Mouse (Mus musculus) liver, adult 2 months (tissue): ENCODE measurements around the gene Sost. TPM values are rescaled to one million over a fixed set of nuclear protein-coding genes. Genes with fewer than 3 reads are reported as not detected.

Experiments
- DNase-seq: peaks from one replicate; pipeline ENCODE4 v3.0.0-alpha.2; 2011; ENCODE audit warnings: low read depth, low spot score; ENCODE audit errors: extremely low read depth
- H3K27ac ChIP-seq: fragments of 200-500 bp; replicated peaks from 2 replicates; pipeline ENCODE4 v1.5.1; 2012; ENCODE audit warnings: low read depth, mild to moderate bottlenecking, control low read depth, inconsistent platforms, low read length; ENCODE audit not compliant: insufficient read depth
- H3K27me3 ChIP-seq: fragments of 200-500 bp; 2 replicates; pipeline ENCODE4 v1.6.1; 2012; ENCODE audit warnings: mild to moderate bottlenecking, moderate library complexity, low read length, inconsistent platforms; ENCODE audit not compliant: control insufficient read depth, insufficient read depth
- H3K36me3 ChIP-seq: fragments of 200-500 bp; 2 replicates; pipeline ENCODE4 v1.6.1; 2012; ENCODE audit warnings: low read length, inconsistent platforms; ENCODE audit not compliant: control insufficient read depth, insufficient read depth
- H3K4me1 ChIP-seq: fragments of 200-500 bp; 2 replicates; pipeline ENCODE4 v1.6.1; 2011; ENCODE audit warnings: low read length; ENCODE audit not compliant: control insufficient read depth, insufficient read depth
- H3K4me3 ChIP-seq: fragments of 200-500 bp; 2 replicates; pipeline ENCODE4 v1.5.1; 2011; ENCODE audit warnings: low read depth, mild to moderate bottlenecking, control low read depth, low read length, moderate library complexity; ENCODE audit not compliant: insufficient read depth
- H3K79me2 ChIP-seq: fragments of 200-500 bp; 2 replicates; pipeline ENCODE4 v1.6.1; 2012; ENCODE audit warnings: inconsistent platforms, mild to moderate bottlenecking, low read length, moderate library complexity; ENCODE audit not compliant: control insufficient read depth, insufficient read depth
- H3K9ac ChIP-seq: fragments of 200-500 bp; 2 replicates; pipeline ENCODE4 v1.6.1; 2012; ENCODE audit warnings: low read depth, mild to moderate bottlenecking, control low read depth, inconsistent platforms, low read length
- CTCF ChIP-seq: fragments of 200-500 bp; IDR thresholded peaks from 2 replicates; pipeline ENCODE4 v1.5.1; 2011; ENCODE audit warnings: low read depth, low read length, control low read depth
- POLR2A ChIP-seq: fragments of 200-500 bp; IDR thresholded peaks from 2 replicates; pipeline ENCODE4 v1.6.1; 2011; ENCODE audit warnings: low read length, control low read depth; ENCODE audit not compliant: insufficient read depth; ENCODE audit errors: extremely low read depth
- WGBS: fragments of 180-500 bp; shearing (Covaris S2); methylation state at CpG from one replicate; pipeline ENCODE4 v1.1.7; 2018; 5-methylcytosine and 5-hydroxymethylcytosine counted together
- polyA plus RNA-seq: library from polyadenylated mRNA; depleted of rRNA; stranded (reverse); fragments of >200 nt; gene quantifications from 2 replicates; pipeline ENCODE4 v1.2.3, GENCODE M21; 2012
- total RNA-seq: library from RNA; depleted of rRNA; stranded (reverse); fragments of >200 nt; gene quantifications from 2 replicates; pipeline ENCODE4 v1.2.3, GENCODE M21; 2014

The Sost gene
- total and polyA plus RNA-seq, 2 experiments, result 0.10 TPM; not detected in 1

GRCm38 (mm10) chr11:102008954-102009637, 42.3 kb upstream of the Sost start:
- Histone ChIP-seq H3K4me3 (no peak overlapping the region), H3K27ac (no peak overlapping the region), H3K9ac (no peak overlapping the region), H3K36me3 (no peaks in the 10 kb centered on the region), H3K27me3 (no peaks in the 10 kb centered on the region), H3K4me1 (peaks cover 5% of the 10 kb centered on the region; the same call in 1 of the 2 replicates), H3K79me2 (no peaks in the 10 kb centered on the region)
- TF ChIP-seq CTCF (no peak), POLR2A (no peak)
- DNase-seq, result no peak
- 76% methylated on average over 15 of the region's 15 CpGs for WGBS

DNA sequence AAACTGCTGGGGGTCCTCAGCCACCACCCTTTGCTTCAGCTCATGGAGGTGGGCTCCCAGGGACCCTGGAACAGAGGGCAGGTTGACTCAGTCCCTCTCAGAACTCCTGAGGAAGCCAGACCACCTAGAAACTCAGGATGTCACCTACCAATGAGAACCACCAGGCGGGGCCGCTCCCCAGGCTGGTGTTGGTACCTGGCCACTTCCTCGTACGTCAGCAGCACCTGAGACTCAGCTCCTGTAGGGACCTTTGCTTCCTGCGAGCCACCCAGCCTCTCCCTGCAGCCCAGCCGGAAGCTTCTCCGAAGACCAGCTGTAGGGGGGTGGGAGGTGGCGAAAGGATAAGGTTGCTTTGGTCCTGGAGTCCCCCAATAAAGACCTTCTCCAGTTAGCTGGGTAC, 41.6 kb upstream of the Sost start:
- Histone ChIP-seq H3K36me3 (no peaks in the 10 kb centered on the region), H3K4me3 (no peak overlapping the region), H3K9ac (no peak overlapping the region), H3K4me1 (peaks cover 5% of the 10 kb centered on the region; the same call in 1 of the 2 replicates), H3K27me3 (no peaks in the 10 kb centered on the region), H3K27ac (no peak overlapping the region), H3K79me2 (no peaks in the 10 kb centered on the region)
- 93% methylated on average over 8 of the region's 8 CpGs for WGBS
- no peak for DNase-seq
- TF ChIP-seq POLR2A, result no peak
- TF ChIP-seq CTCF, result no peak

GRCm38 (mm10) chr11:102006688-102007087, 39.9 kb upstream of the Sost start:
- Histone ChIP-seq H3K27me3 (no peaks in the 10 kb centered on the region), H3K4me3 (no peak overlapping the region), H3K4me1 (peaks cover 5% of the 10 kb centered on the region; the same call in 1 of the 2 replicates), H3K36me3 (no peaks in the 10 kb centered on the region), H3K27ac (no peak overlapping the region), H3K79me2 (no peaks in the 10 kb centered on the region), H3K9ac (no peak overlapping the region)
- 80% methylated on average over 5 of the region's 5 CpGs for WGBS
- DNase-seq, result no peak
- TF ChIP-seq CTCF (no peak), POLR2A (no peak)

DNA sequence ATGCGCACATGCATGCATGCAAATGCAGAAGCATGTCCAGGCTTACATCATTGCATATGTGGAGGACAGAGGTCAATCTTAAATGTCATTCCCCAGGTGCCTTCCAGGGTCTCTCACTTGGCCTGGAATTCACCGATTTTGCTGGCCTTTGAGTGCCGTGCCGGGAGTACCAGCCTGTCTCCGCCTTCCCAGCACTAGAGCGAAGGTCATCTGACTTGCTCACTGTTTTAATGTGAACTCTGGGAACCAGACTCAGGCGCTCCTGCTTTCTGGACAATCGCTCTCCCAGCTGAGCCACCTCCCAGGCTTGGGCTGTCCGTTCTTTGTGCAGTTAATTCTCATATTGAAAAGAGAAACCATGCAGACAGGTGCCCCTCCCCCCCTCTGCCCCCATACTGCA, 39.5 kb upstream of the Sost start:
- Histone ChIP-seq H3K36me3 (no peaks in the 10 kb centered on the region), H3K9ac (no peak overlapping the region), H3K4me3 (no peak overlapping the region), H3K27me3 (no peaks in the 10 kb centered on the region), H3K4me1 (peaks cover 5% of the 10 kb centered on the region; the same call in 1 of the 2 replicates), H3K79me2 (no peaks in the 10 kb centered on the region), H3K27ac (no peak overlapping the region)
- no peak for TF ChIP-seq CTCF
- DNase-seq, result peak; percentile 44
- WGBS, result 29% methylated on average over 9 of the region's 9 CpGs

GRCm38 (mm10) chr11:102004251-102004650, 37.4 kb upstream of the Sost start:
- WGBS, result 90% methylated on average over 8 of the region's 8 CpGs

DNA sequence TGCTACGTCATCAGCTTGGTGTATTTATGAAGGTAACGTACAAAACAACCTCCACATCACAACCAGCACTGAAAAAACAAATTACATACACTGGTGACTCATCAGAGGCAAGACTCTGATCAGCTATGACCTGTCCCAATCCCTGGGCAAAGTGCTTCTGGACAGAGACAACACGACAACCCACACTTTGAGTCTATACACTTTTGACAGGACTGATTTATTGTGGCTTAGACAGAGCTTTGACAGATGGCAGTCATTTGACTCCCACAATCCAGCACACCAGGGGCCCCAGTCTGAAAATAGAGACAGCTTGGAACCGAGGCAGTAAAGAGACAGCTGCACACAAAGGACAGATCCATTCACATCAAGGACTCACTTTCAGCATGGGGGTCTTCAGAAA, 32.7 kb upstream of the Sost start:
- no peak overlapping the region for H3K9ac ChIP-seq
- H3K27me3 ChIP-seq, result no peaks in the 10 kb centered on the region
- no peak for TF ChIP-seq CTCF
- TF ChIP-seq POLR2A, result no peak
- no peak overlapping the region for H3K4me3 ChIP-seq
- no peaks in the 10 kb centered on the region for H3K36me3 ChIP-seq
- H3K4me1 ChIP-seq, result no peaks in the 10 kb centered on the region
- 62% methylated on average over 4 of the region's 4 CpGs for WGBS
- DNase-seq, result no peak
- H3K79me2 ChIP-seq, result no peaks in the 10 kb centered on the region
- H3K27ac ChIP-seq, result no peak overlapping the region

More at GRCm38 (mm10) chr11:102004251-102004650, 37.4 kb upstream of the Sost start:
- TF ChIP-seq CTCF (peak; percentile 53; the same call in 1 of the 2 replicates), POLR2A (no peak)
- Histone ChIP-seq H3K4me1 (peaks cover 5% of the 10 kb centered on the region; the same call in 1 of the 2 replicates), H3K27me3 (no peaks in the 10 kb centered on the region), H3K9ac (no peak overlapping the region), H3K27ac (no peak overlapping the region), H3K4me3 (no peak overlapping the region), H3K36me3 (no peaks in the 10 kb centered on the region), H3K79me2 (no peaks in the 10 kb centered on the region)
- no peak for DNase-seq
